Mouse (Mus musculus) layer of hippocampus, adult 9-11 months (tissue): ENCODE measurements around the gene Sez6.

ENCODE experiments used
- DNase-seq: peaks from one replicate; pipeline ENCODE4 v3.0.0; 2022

The Sez6 gene

GRCm38 (mm10) chr11:77983191-77983936 lies 52.8 kb downstream of the Sez6 start:
- DNase-seq, result peak; percentile 72

- DNase-seq, result peak; percentile 59
These were observed 53.6 kb downstream of the Sez6 start for GRCm38 (mm10) chr11:77983937-77984835.

GRCm38 (mm10) chr11:77984836-77985231 lies 54.2 kb downstream of the Sez6 start:
- DNase-seq, result no peak

- DNase-seq, result no peak
These were observed 55.0 kb downstream of the Sez6 start for GRCm38 (mm10) chr11:77985541-77986065.

GRCm38 (mm10) chr11:77989071-77989690 lies 58.6 kb downstream of the Sez6 start:
- DNase-seq, result no peak

GRCm38 (mm10) chr11:77995556-77995955 lies 65.0 kb downstream of the Sez6 start:
- no peak for DNase-seq

GRCm38 (mm10) chr11:78006446-78006845 lies 75.8 kb downstream of the Sez6 start:
- no peak for DNase-seq

- DNase-seq, result no peak
These were observed 89.1 kb downstream of the Sez6 start for GRCm38 (mm10) chr11:78019676-78020075.

GRCm38 (mm10) chr11:78023607-78024006 lies 93.0 kb downstream of the Sez6 start:
- DNase-seq, result no peak
